Mouse (Mus musculus): ENCODE results near the gene Josd2.

DNA sequence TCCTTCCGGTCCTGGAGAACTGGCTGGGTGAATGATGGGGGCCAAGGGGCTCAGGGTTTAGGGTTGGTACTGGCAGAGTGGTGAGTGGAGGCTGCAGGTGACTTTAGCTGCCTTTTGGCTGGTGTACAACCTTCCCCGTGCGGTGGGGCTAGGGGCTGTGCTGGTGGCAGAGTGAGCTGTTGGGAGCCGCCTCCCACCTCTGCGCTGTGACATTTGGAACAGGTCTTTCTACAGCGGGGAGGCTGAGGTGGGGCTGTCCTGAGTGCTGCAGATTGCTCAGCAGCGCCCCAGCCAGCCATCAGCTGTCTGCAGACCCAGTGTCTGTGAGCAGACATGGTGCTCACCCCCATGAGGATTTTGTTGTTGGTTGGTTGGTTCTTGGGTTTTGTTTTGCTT lies 22.3 kb upstream of the Josd2 start:
- no peak for TF ChIP-seq POLR2A (IDR thresholded peaks at IDR 0.05; ENCODE audit: low read depth, low read length)
- no peak for TF ChIP-seq CTCF (conservative IDR thresholded peaks at IDR 0.05; ENCODE audit: insufficient read depth, insufficient read length, low read depth, low read length)
